Mouse (Mus musculus) heart, embryonic 13.5 days (tissue): ENCODE data around the gene Ppm1d. TPM values are rescaled to one million over a fixed set of nuclear protein-coding genes. Genes with fewer than 3 reads are reported as not detected.

ENCODE experiments used
- ATAC-seq: fragments of 200-750 bp; cut with Nextera tagmentation; 2 replicates; pipeline ENCODE4 v1.8.0; 2017; ENCODE audit warnings: moderate TSS enrichment; ENCODE audit not compliant: insufficient number of reproducible peaks, low FRiP score, low TSS enrichment; ENCODE audit errors: extremely low read depth
- H3K27ac ChIP-seq: fragments of 300-500 bp; sonication (generic); replicated peaks from 2 replicates; pipeline ENCODE4 v1.5.1; 2015; ENCODE audit warnings: moderate library complexity, mild to moderate bottlenecking, inconsistent platforms
- H3K27me3 ChIP-seq: fragments of 300-500 bp; sonication (generic); replicated peaks from 2 replicates; pipeline ENCODE4 v1.6.1; 2015; ENCODE audit warnings: mild to moderate bottlenecking, inconsistent platforms
- H3K36me3 ChIP-seq: fragments of 300-500 bp; sonication (generic); 2 replicates; pipeline ENCODE4 v1.6.1; 2015; ENCODE audit warnings: mild to moderate bottlenecking, inconsistent platforms
- H3K4me1 ChIP-seq: fragments of 300-500 bp; sonication (generic); 2 replicates; pipeline ENCODE4 v1.6.1; 2015; ENCODE audit warnings: inconsistent platforms
- H3K4me2 ChIP-seq: fragments of 300-500 bp; sonication (generic); 2 replicates; pipeline ENCODE4 v1.6.1; 2015; ENCODE audit warnings: inconsistent platforms, mild to moderate bottlenecking, moderate library complexity
- H3K4me3 ChIP-seq: fragments of 300-500 bp; sonication (generic); 2 replicates; pipeline ENCODE4 v1.5.1; 2015; ENCODE audit warnings: moderate library complexity, mild to moderate bottlenecking, inconsistent platforms
- H3K9ac ChIP-seq: fragments of 300-500 bp; sonication (generic); 2 replicates; pipeline ENCODE4 v1.6.1; 2015; ENCODE audit warnings: inconsistent platforms, mild to moderate bottlenecking, moderate library complexity
- H3K9me3 ChIP-seq: fragments of 300-500 bp; sonication (generic); 2 replicates; pipeline ENCODE4 v1.6.1; 2016; ENCODE audit warnings: inconsistent platforms
- WGBS: fragments of 180-500 bp; shearing (Covaris S2); methylation state at CpG from one replicate; pipeline ENCODE4 v1.1.7; 2015; ENCODE audit warnings: mixed read lengths; 5-methylcytosine and 5-hydroxymethylcytosine counted together
- polyA plus RNA-seq: library from polyadenylated mRNA; unstranded; fragments of >200 nt; fragmentation: Nextera tagmentation; extraction: Ambion mirVana; gene quantifications from 2 replicates; pipeline ENCODE4 v1.2.1, GENCODE M21; 2015

Ppm1d gene
- polyA plus RNA-seq, 1 experiment from 2014 or later = 12.0 TPM

- WGBS = 86% methylated on average over 7 of the region's 7 CpGs
- Histone ChIP-seq H3K9me3 (no peaks in the 10 kb centered on the region), H3K27me3 (no peaks in the 10 kb centered on the region), H3K4me1 (no peaks in the 10 kb centered on the region), H3K36me3 (peaks cover 63% of the 10 kb centered on the region), H3K27ac (no peak overlapping the region), H3K4me2 (no peak overlapping the region), H3K9ac (no peak overlapping the region), H3K4me3 (no peak overlapping the region)
- ATAC-seq = no peak
These were observed 18.3 kb downstream of the Ppm1d start for GRCm38 (mm10) chr11:85329167-85329894.

DNA sequence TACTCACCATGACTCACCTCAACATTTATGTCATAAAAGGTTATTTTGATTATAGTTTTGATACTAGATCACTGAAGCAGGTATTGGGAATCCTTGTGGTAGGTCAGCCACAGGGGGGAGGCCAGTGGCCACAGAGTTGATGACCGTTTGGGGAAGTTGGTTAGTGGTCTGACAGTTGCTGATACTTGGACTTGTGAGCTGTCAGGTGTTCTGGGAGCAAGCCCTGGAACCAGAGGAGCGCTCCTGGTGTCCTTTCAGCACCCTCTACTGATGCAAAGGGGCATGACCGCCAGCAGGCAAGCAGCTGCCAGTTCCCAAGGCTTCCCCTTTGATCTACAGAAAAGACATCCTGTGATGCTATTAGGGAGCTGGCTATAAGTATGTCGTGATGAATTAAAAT is 23.7 kb downstream of the Ppm1d start:
- WGBS = 35% methylated on average over 4 of the region's 4 CpGs
- no peak for ATAC-seq

DNA sequence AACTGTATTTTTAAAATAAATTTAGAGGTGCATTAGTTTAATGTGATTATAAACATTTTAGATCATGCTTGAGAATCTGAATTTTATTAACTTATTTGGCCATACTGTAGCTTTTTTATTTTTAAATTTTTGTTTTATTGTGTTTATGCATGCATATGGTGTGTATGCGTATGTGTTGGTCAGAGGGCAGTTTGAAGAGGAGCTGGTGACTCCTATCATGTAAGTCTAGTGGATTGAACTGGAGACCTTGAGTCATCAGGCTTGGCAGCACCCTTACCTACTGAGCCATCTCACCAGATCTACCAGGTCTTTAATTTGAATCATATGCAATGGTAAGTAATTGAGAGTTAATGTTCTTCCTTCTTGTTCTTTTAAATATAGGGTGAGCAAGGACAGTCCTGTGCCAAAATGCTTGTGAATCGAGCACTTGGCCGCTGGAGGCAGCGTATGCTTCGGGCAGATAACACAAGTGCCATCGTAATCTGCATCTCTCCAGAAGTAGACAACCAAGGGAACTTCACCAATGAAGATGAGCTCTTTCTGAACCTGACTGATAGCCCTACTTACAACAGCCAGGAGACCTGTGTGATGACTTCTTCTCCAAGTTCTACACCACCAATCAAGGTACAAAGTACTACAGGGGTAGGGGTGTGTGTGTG is 28.3 kb downstream of the Ppm1d start:
- Histone ChIP-seq H3K9ac (no peak overlapping the region), H3K9me3 (no peaks in the 10 kb centered on the region), H3K27me3 (no peaks in the 10 kb centered on the region), H3K36me3 (peaks cover 85% of the 10 kb centered on the region), H3K4me3 (no peak overlapping the region), H3K4me2 (peak overlapping the region; percentile 24; the same call in 1 of the 2 replicates), H3K4me1 (no peaks in the 10 kb centered on the region), H3K27ac (no peak overlapping the region)
- 75% methylated on average over 6 of the region's 6 CpGs for WGBS
- no peak; the same call in 1 of the 2 replicates for ATAC-seq

More for the DNA sequence above, 23.7 kb downstream of the Ppm1d start:
- H3K9me3 ChIP-seq = no peaks in the 10 kb centered on the region
- H3K36me3 ChIP-seq = peaks cover 82% of the 10 kb centered on the region
- H3K27ac ChIP-seq = no peak overlapping the region
- no peaks in the 10 kb centered on the region for H3K4me1 ChIP-seq
- no peak overlapping the region for H3K4me2 ChIP-seq
- no peaks in the 10 kb centered on the region for H3K27me3 ChIP-seq
- H3K9ac ChIP-seq = no peak overlapping the region
- no peak overlapping the region for H3K4me3 ChIP-seq

DNA sequence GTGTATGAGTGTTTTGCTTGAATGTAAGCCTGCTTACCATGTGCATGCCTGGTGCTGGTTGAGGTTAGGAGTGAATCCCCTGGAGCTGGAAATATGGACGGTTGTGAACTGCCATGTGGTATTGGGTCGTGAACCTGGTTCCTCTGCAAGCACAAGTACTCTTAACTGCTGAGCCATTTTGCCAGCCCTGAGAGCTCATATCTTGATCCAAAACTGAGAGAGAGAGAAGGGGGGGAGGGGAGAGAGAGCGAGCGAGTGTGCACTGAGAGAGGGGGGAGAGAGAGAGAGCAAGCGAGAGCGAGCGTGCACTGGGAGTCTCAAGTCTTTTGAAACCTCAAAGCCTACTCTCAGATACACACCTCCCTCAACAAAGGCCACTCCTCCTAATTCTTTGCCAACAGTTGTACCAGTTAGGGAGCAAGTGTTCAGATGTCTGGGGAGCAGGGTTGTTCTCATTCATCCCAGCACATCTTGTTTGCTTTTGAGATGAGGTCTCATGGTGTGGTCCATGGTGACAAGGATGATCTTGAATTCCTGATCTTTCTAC is 29.1 kb downstream of the Ppm1d start:
- H3K4me1 ChIP-seq = no peaks in the 10 kb centered on the region
- 88% methylated on average over 7 of the region's 7 CpGs for WGBS
- H3K4me3 ChIP-seq = no peak overlapping the region
- peak overlapping the region; percentile 28; the same call in 1 of the 2 replicates for H3K4me2 ChIP-seq
- H3K9me3 ChIP-seq = no peaks in the 10 kb centered on the region
- no peak for ATAC-seq
- peaks cover 81% of the 10 kb centered on the region for H3K36me3 ChIP-seq
- H3K27me3 ChIP-seq = no peaks in the 10 kb centered on the region
- H3K27ac ChIP-seq = no peak overlapping the region
- no peak overlapping the region for H3K9ac ChIP-seq

- WGBS = under 1% methylated on average over 47 of the region's 47 CpGs
- Histone ChIP-seq H3K36me3 (peaks cover 9% of the 10 kb centered on the region; the same call in 1 of the 2 replicates), H3K9me3 (no peaks in the 10 kb centered on the region), H3K27me3 (no peaks in the 10 kb centered on the region), H3K4me2 (peak within 1 kb of the TSS; percentile 87), H3K4me1 (peaks cover 14% of the 10 kb centered on the region), H3K9ac (peak within 1 kb of the TSS; percentile 92), H3K4me3 (peak within 1 kb of the TSS; percentile 87), H3K27ac (peak within 1 kb of the TSS; percentile 81)
- ATAC-seq = peak; percentile 99
These were observed 41.7 kb downstream of the Ppm1d start, which contains the start of gene Bcas3 for GRCm38 (mm10) chr11:85352539-85353380. Gene Bcas3, plus strand, starts transcription at chr11:85353167.

DNA sequence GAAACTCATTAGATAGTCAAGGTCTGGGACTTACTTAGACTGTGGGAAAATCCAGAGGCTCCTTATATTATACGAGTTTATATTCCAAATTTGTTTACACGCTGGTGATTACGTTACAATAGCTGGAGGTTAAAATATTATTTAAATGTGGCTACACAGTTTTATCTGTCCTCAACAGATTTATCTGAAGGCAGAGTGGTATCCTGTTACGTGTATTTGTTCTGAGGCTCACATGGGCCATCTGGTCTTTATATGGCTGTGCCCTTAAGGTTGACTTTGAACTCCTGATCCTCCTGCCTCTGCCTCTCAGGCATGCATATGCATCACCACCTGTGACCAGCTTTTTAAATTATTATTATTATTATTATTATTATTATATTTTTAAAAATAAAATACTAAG is 42.8 kb downstream of the Ppm1d start:
- H3K9ac ChIP-seq = peak overlapping the region; percentile 92
- ATAC-seq = no peak
- peak overlapping the region; percentile 87 for H3K4me2 ChIP-seq
- H3K9me3 ChIP-seq = no peaks in the 10 kb centered on the region
- H3K4me1 ChIP-seq = peaks cover 14% of the 10 kb centered on the region
- 0 out of 2 replicates have a peak overlapping the region, but pooled peaks have one; percentile 81 for H3K27ac ChIP-seq
- 55% methylated on average over 4 of the region's 4 CpGs for WGBS
- H3K36me3 ChIP-seq = peaks cover 10% of the 10 kb centered on the region
- no peaks in the 10 kb centered on the region for H3K27me3 ChIP-seq
- H3K4me3 ChIP-seq = peak overlapping the region; percentile 87

DNA sequence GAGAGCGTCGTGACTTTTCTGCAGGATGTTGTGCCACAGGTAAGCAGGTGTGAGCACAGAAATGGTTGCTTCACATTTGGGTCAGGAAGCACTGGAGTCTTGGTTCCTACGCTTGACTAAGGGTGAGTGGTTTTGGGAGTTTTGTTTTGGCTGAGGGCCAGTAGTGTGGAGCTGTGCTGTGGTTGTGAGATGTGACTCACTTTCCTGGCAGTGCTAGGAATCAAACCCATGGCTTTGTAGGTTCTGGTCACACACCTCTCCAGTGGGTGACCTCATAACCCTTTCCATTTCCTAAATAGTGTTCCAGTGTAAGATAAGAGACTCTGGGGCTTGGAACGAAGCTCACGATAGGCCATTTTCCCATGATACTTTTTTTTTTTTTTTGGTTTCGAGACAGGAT is 48.6 kb downstream of the Ppm1d start:
- Histone ChIP-seq H3K27ac (no peak overlapping the region), H3K36me3 (peaks cover 50% of the 10 kb centered on the region), H3K9me3 (no peaks in the 10 kb centered on the region), H3K27me3 (no peaks in the 10 kb centered on the region), H3K4me1 (no peaks in the 10 kb centered on the region), H3K4me2 (no peak overlapping the region), H3K4me3 (no peak overlapping the region), H3K9ac (no peak overlapping the region)
- WGBS = 85% methylated on average over 6 of the region's 6 CpGs
- ATAC-seq = no peak

GRCm38 (mm10) chr11:85361621-85362020 is 50.6 kb downstream of the Ppm1d start:
- no peaks in the 10 kb centered on the region for H3K9me3 ChIP-seq
- WGBS = 82% methylated on average over 8 of the region's 8 CpGs
- no peaks in the 10 kb centered on the region for H3K27me3 ChIP-seq
- H3K4me1 ChIP-seq = no peaks in the 10 kb centered on the region
- no peak overlapping the region for H3K9ac ChIP-seq
- no peak overlapping the region for H3K27ac ChIP-seq
- H3K4me2 ChIP-seq = no peak overlapping the region
- peaks cover 60% of the 10 kb centered on the region for H3K36me3 ChIP-seq
- H3K4me3 ChIP-seq = no peak overlapping the region
- ATAC-seq = no peak

- no peak for ATAC-seq
- Histone ChIP-seq H3K9me3 (no peaks in the 10 kb centered on the region), H3K27me3 (no peaks in the 10 kb centered on the region), H3K4me1 (no peaks in the 10 kb centered on the region), H3K27ac (no peak overlapping the region), H3K36me3 (peaks cover 52% of the 10 kb centered on the region), H3K4me3 (no peak overlapping the region), H3K9ac (no peak overlapping the region), H3K4me2 (no peak overlapping the region)
- WGBS = 88% methylated on average over 3 of the region's 3 CpGs
These were observed 55.1 kb downstream of the Ppm1d start for GRCm38 (mm10) chr11:85366168-85366567.

DNA sequence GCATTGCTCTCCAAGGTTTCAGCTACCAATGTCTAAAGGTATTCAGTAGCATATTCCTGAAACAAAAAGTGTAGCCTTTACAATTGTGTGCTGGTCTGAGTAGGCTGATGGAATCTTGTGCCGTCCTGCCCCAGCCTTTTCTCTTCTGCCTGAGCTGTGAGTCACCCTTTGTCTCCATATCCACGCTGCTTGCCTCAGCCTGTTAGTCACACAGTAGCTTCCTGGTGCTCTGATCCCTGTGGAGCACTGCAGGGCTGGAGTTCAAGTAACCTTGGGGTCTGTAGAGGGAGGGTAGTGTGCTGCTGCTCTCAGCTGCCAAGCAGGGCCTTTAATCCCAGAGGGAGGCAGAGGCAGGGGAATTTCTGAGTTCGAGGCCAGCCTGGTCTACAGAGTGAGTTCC is 56.8 kb downstream of the Ppm1d start:
- H3K36me3 ChIP-seq = peaks cover 56% of the 10 kb centered on the region
- no peak overlapping the region for H3K27ac ChIP-seq
- no peak overlapping the region for H3K4me3 ChIP-seq
- no peaks in the 10 kb centered on the region for H3K9me3 ChIP-seq
- no peak for ATAC-seq
- 69% methylated on average over 3 of the region's 3 CpGs for WGBS
- H3K9ac ChIP-seq = no peak overlapping the region
- no peak overlapping the region for H3K4me2 ChIP-seq
- H3K4me1 ChIP-seq = no peaks in the 10 kb centered on the region
- H3K27me3 ChIP-seq = no peaks in the 10 kb centered on the region

GRCm38 (mm10) chr11:85379091-85379490 is 68.0 kb downstream of the Ppm1d start:
- H3K9me3 ChIP-seq = no peaks in the 10 kb centered on the region
- peaks cover 4% of the 10 kb centered on the region; the same call in 1 of the 2 replicates for H3K4me1 ChIP-seq
- H3K4me2 ChIP-seq = no peak overlapping the region
- H3K9ac ChIP-seq = no peak overlapping the region
- H3K27me3 ChIP-seq = no peaks in the 10 kb centered on the region
- 77% methylated on average over 3 of the region's 3 CpGs for WGBS
- no peaks in the 10 kb centered on the region for H3K36me3 ChIP-seq
- no peak for ATAC-seq
- H3K27ac ChIP-seq = no peak overlapping the region
- no peak overlapping the region for H3K4me3 ChIP-seq
